Mouse (Mus musculus) heart, embryonic 14.5 days (tissue): Measurements from ENCODE around the gene Rhot2. TPM values are rescaled to one million over a fixed set of nuclear protein-coding genes. Genes with fewer than 3 reads are reported as not detected.

ENCODE experiments used
- ATAC-seq: fragments of 200-750 bp; cut with Nextera tagmentation; 2 replicates; pipeline ENCODE4 v1.8.0; 2017; ENCODE audit warnings: low read depth, moderate TSS enrichment; ENCODE audit not compliant: insufficient number of reproducible peaks, insufficient read depth, low FRiP score
- H3K27ac ChIP-seq, 2 experiments: fragments of 200-500 bp in 1 of 2; fragments of 300-500 bp in 1 of 2; sonication (generic) in 1 of 2; replicated peaks in 1 of 2; 2 replicates each; pipeline ENCODE4 v1.5.1; 2012 to 2014; ENCODE audit warnings: low read depth in 2 of 2, low read length in 2 of 2, control low read depth in 1 of 2, mild to moderate bottlenecking in 1 of 2, mixed read lengths in 1 of 2; ENCODE audit not compliant: control insufficient read depth in 1 of 2, insufficient read depth in 1 of 2
- H3K27me3 ChIP-seq: fragments of 300-500 bp; sonication (generic); 2 replicates; pipeline ENCODE4 v1.6.1; 2014; ENCODE audit warnings: mild to moderate bottlenecking, low read length, control low read depth; ENCODE audit not compliant: control insufficient read depth, insufficient read depth
- H3K36me3 ChIP-seq: fragments of 300-500 bp; sonication (generic); 2 replicates; pipeline ENCODE4 v1.6.1; 2014; ENCODE audit warnings: mild to moderate bottlenecking, control low read depth, low read length, mixed read lengths; ENCODE audit not compliant: control insufficient read depth, insufficient read depth
- H3K4me1 ChIP-seq, 2 experiments: fragments of 200-500 bp in 1 of 2; fragments of 300-500 bp in 1 of 2; sonication (generic) in 1 of 2; 2 replicates each; pipeline ENCODE4 v1.6.1; 2012 to 2014; ENCODE audit warnings: low read length in 2 of 2, control low read depth in 1 of 2, mixed read lengths in 1 of 2; ENCODE audit not compliant: control insufficient read depth in 2 of 2, insufficient read depth in 2 of 2
- H3K4me2 ChIP-seq: fragments of 300-500 bp; sonication (generic); 2 replicates; pipeline ENCODE4 v1.6.1; 2014; ENCODE audit warnings: mild to moderate bottlenecking, low read length
- H3K4me3 ChIP-seq, 2 experiments: fragments of 200-500 bp in 1 of 2; fragments of 300-500 bp in 1 of 2; sonication (generic) in 1 of 2; 2 replicates each; pipeline ENCODE4 v1.5.1; 2012 to 2014; ENCODE audit warnings: low read length in 2 of 2, mild to moderate bottlenecking in 2 of 2, control low read depth in 1 of 2, low read depth in 1 of 2, moderate library complexity in 1 of 2; ENCODE audit not compliant: control insufficient read depth in 1 of 2, insufficient read depth in 1 of 2
- H3K9ac ChIP-seq: fragments of 300-500 bp; sonication (generic); 2 replicates; pipeline ENCODE4 v1.6.1; 2014; ENCODE audit warnings: mild to moderate bottlenecking, low read length
- H3K9me3 ChIP-seq: fragments of 300-500 bp; sonication (generic); 2 replicates; pipeline ENCODE4 v1.6.1; 2016; ENCODE audit warnings: low read length, control low read depth; ENCODE audit not compliant: control insufficient read depth
- WGBS: fragments of 180-500 bp; shearing (Covaris S2); extraction: QIAGEN DNeasy Blood & Tissue Kit; methylation state at CpG from one replicate; pipeline ENCODE4 v1.1.7; 2014; 5-methylcytosine and 5-hydroxymethylcytosine counted together
- polyA plus RNA-seq: library from polyadenylated mRNA; unstranded; fragments of >200 nt; fragmentation: Nextera tagmentation; extraction: Ambion mirVana; gene quantifications from 2 replicates; pipeline ENCODE4 v1.2.1, GENCODE M21; 2014

Gene Rhot2
- polyA plus RNA-seq, 1 experiment from 2014 or later = 12.7 TPM

DNA sequence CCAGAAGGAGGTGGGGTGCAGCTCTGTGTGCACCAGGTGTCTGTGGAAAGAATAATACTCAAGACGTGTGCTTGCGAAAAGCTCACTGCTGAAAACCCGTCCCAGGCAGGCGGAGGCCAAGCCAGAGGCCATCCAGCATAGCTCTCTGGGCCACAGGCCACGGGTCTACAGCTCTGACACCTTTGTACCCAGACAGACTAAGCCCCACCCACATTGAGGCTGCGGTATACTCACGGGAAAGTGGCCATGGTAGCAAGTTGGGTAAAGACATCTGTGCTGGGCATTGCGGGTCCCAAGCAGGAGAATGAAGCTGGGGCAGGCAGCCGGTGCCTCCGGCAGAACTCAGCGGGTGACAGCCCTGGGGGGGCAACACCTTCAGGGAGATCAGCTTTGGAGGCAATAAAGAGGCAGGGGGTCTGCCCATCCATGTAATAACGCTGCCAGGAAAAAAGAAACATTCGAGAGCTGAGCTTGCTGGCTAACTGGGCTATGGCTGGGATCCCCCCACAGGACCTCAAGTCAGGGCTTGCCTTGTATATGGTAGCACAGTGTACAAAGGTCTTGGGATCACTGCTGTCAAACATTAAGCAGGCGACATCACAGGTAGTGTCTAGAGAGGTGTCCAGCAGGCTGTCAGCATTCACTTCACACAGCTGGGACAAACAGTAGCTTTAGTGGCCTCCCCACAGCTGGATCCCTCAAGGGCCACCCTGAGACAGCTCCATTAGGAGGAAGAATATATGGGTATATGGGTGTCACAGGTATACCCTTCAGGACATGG, 5.0 kb downstream of the Rhot2 start:
- 85% methylated on average over 14 of the region's 14 CpGs for WGBS
- Histone ChIP-seq H3K4me3 (no peak overlapping the region), H3K9me3 (no peaks in the 10 kb centered on the region), H3K27ac (no peak overlapping the region), H3K4me2 (no peak overlapping the region), H3K9ac (no peak overlapping the region), H3K4me1 (peaks cover 24 to 45% of the 10 kb centered on the region in 2 experiments), H3K27me3 (no peaks in the 10 kb centered on the region), H3K36me3 (peaks cover 71% of the 10 kb centered on the region)
- ATAC-seq = no peak

DNA sequence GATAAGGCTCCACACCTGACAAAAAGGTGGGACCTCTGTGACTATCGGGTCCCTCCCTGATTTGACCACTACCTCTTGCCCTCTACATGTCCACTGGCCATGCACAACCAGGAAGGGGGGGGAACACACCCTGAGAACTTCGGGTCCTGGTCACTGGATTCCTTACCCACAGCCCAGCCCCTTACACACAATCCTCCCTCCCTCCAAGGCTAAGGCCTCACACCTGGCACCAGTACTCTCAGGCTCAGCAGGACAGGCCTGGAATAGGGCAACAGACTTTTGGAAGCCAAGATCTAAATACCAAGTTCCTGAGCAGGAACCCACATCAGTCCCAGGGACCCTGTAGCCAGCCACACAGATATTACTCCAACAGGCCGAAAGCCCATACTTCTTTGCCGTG, 5.7 kb downstream of the Rhot2 start:
- 87% methylated on average over 4 of the region's 4 CpGs for WGBS
- H3K36me3 ChIP-seq = peaks cover 74% of the 10 kb centered on the region
- no peak overlapping the region for H3K27ac ChIP-seq
- no peak for ATAC-seq
- no peaks in the 10 kb centered on the region for H3K27me3 ChIP-seq
- H3K9me3 ChIP-seq = no peaks in the 10 kb centered on the region
- H3K9ac ChIP-seq = no peak overlapping the region
- peaks cover 26 to 50% of the 10 kb centered on the region in 2 experiments for H3K4me1 ChIP-seq
- no peak overlapping the region for H3K4me2 ChIP-seq
- H3K4me3 ChIP-seq = no peak overlapping the region

GRCm38 (mm10) chr17:25837533-25837932, 7.1 kb downstream of the Rhot2 start:
- Histone ChIP-seq H3K27ac (peak overlapping the region in 1 of 2 experiments; percentile 77; a peak in 2 of 4 replicates), H3K4me3 (no peak overlapping the region), H3K4me2 (peak overlapping the region; percentile 90), H3K36me3 (peaks cover 72% of the 10 kb centered on the region), H3K27me3 (no peaks in the 10 kb centered on the region), H3K9me3 (no peaks in the 10 kb centered on the region), H3K4me1 (peaks cover 21 to 40% of the 10 kb centered on the region in 2 experiments; a peak in 3 of 4 replicates), H3K9ac (peak overlapping the region; percentile 74)
- no peak for ATAC-seq
- WGBS = 25% methylated on average over 3 of the region's 3 CpGs

DNA sequence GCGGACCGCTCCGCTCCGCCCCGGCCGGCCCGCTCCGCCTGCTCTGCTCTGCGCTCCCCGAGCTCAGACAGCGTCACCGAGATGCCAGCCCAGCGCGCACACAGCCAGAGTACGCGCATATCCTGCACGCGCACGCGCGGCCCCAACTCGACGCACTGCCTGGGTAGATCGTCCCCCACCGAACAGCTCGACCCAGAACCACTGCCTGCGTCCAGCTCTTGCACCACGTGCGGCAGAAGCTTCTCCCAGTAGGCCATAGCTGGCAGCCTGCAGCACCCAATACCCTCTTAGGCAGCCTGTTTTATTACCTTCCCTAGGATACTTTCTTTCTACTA, 7.6 kb downstream of the Rhot2 start, which contains the start of gene Rhbdl1:
Gene Rhbdl1, minus strand, starts transcription at position 220 of the 335 bp plus-strand sequence.
- Histone ChIP-seq H3K36me3 (peaks cover 67% of the 10 kb centered on the region), H3K27ac (peak within 1 kb of the TSS; percentile 9 to 77; a peak in 2 of 4 replicates), H3K27me3 (no peaks in the 10 kb centered on the region), H3K4me1 (peaks cover 21 to 41% of the 10 kb centered on the region in 2 experiments; a peak in 3 of 4 replicates), H3K4me3 (peak within 1 kb of the TSS; percentile 30 to 42), H3K9me3 (no peaks in the 10 kb centered on the region), H3K4me2 (peak within 1 kb of the TSS; percentile 90), H3K9ac (peak within 1 kb of the TSS; percentile 74)
- 1% methylated on average over 29 of the region's 29 CpGs for WGBS
- peak; percentile 8; the same call in 1 of the 2 replicates for ATAC-seq

DNA sequence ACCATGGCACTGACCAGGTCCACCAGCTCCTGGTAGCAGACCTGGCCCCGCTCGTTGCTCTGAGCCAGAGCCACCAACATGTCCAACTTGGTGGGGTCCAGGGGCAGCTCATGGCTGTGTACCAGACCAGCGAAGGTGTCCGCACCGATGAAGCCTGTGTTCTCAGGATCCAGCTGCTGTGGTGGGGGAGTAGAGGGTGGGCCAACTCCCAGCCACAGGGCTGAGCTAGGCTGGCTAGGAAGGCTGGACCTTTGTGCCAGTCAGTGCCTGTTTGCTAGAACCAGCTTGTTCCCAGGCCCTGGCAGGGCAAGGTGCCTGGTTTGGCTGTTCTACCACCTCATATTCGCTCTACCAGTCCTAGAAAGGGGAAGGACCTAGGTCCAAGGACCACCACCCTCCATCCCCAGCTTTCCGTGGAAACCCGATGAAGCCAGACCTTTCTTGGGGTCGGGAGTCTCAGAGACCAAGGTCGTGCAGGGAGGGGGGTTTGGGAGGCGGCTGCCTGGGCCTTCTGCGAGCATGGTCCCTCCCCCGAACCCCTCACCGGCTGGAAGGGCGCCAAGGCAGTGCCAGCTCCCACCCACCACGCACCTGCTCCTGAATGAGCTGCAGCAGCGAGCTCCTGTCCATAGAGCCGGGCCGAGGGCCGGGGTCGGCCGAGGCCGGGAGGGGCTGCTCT, 8.1 kb downstream of the Rhot2 start:
- Histone ChIP-seq H3K36me3 (peaks cover 65% of the 10 kb centered on the region), H3K9ac (peak overlapping the region; percentile 74), H3K27ac (peak overlapping the region in 1 of 2 experiments; percentile 77; a peak in 2 of 4 replicates), H3K9me3 (no peaks in the 10 kb centered on the region), H3K27me3 (no peaks in the 10 kb centered on the region), H3K4me3 (peak overlapping the region; percentile 30 to 42), H3K4me1 (peaks cover 25 to 46% of the 10 kb centered on the region in 2 experiments; a peak in 3 of 4 replicates), H3K4me2 (peak overlapping the region; percentile 90)
- WGBS = 21% methylated on average over 23 of the region's 23 CpGs
- ATAC-seq = no peak

DNA sequence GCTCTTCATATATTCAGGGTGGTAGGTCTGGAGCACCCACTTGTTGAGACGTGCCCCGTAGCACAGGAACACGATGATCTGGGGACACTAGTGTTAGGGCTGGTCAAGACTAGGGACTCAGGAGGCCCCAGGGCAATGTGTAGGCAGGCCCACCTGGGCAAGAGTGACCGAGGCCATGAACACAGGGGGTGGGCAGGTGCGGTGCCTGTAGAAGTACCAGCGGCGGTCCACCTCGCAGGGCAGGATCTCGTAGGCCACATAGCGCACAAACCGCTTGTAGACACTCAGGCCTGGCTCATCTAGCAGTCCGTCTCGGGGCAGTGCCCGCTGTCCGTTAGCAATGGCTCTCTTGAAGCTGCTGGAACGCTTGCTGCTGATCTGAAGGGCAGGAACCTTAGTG, 8.8 kb downstream of the Rhot2 start:
- Histone ChIP-seq H3K4me3 (no peak overlapping the region), H3K4me2 (peak overlapping the region; percentile 90), H3K27ac (no peak overlapping the region; a peak in 1 of 4 replicates), H3K36me3 (peaks cover 65% of the 10 kb centered on the region), H3K4me1 (peaks cover 28 to 53% of the 10 kb centered on the region in 2 experiments; a peak in 3 of 4 replicates), H3K9ac (no peak overlapping the region), H3K27me3 (no peaks in the 10 kb centered on the region), H3K9me3 (no peaks in the 10 kb centered on the region)
- 91% methylated on average over 16 of the region's 16 CpGs for WGBS
- ATAC-seq = no peak

- H3K9me3 ChIP-seq = no peaks in the 10 kb centered on the region
- H3K4me3 ChIP-seq = no peak overlapping the region
- 96% methylated on average over 7 of the region's 7 CpGs for WGBS
- H3K4me2 ChIP-seq = peak overlapping the region; percentile 91; the same call in 1 of the 2 replicates
- H3K9ac ChIP-seq = peak overlapping the region; percentile 85
- no peak for ATAC-seq
- peaks cover 65% of the 10 kb centered on the region for H3K36me3 ChIP-seq
- no peak overlapping the region for H3K27ac ChIP-seq
- H3K4me1 ChIP-seq = peaks cover 28 to 55% of the 10 kb centered on the region in 2 experiments; a peak in 3 of 4 replicates
- H3K27me3 ChIP-seq = no peaks in the 10 kb centered on the region
Observed at GRCm38 (mm10) chr17:25835301-25835700, 9.3 kb downstream of the Rhot2 start.
